Mouse (Mus musculus): Measurements from ENCODE around the gene Ano1. TPM values are rescaled to one million over a fixed set of nuclear protein-coding genes. Genes with fewer than 3 reads are reported as not detected.

Gene Ano1
- total RNA-seq, 2 experiments from 2014 or later: 3.1 to 3.5 TPM

DNA sequence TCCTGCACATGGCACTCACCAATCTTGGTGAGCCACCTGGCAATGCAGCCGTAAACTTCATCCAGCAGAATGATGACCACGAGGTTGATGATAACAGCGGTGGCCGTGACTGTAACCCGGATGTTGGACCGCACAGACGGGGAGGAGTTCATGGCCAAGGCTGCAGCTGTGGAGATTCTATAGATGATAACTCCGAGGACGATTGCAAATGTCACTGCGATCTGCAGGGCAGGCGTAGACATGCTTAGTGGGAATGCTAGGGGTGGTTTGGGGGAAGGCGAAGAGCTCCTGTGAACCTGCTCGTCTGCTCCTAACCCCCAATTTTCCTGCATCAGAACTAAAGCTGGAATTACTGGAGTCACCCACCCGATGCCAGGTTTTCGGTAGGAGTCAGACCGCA, 140.2 kb downstream of the Ano1 start:
- intact Hi-C loops (cut with DNase I): no loop called here

DNA sequence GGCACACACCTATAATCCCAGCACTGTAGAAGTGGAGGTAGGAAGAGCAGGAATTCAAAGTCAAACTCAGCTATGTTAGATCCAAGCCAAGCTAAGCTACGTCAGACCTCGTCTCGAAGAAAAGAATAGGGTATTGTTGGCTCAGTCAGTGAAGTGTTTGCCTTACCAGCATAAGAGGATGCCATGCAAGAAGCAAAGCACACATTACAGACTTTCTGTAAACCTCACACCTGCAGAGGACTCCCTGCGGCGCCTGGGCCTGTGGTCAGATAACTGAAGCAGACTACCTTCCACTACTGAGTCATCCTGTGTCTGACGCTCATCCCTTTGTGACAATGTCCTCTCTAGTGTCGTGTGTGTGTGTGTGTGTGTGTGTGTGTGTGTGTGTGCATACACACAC, 142.2 kb downstream of the Ano1 start:
- DNase-seq (ENCODE audit: low spot score in 2 of 2): no peak
- intact Hi-C loops (cut with DNase I): no loop called here

More for the DNA sequence above, 140.2 kb downstream of the Ano1 start:
- no peak for DNase-seq (ENCODE audit: low spot score in 2 of 2)

DNA sequence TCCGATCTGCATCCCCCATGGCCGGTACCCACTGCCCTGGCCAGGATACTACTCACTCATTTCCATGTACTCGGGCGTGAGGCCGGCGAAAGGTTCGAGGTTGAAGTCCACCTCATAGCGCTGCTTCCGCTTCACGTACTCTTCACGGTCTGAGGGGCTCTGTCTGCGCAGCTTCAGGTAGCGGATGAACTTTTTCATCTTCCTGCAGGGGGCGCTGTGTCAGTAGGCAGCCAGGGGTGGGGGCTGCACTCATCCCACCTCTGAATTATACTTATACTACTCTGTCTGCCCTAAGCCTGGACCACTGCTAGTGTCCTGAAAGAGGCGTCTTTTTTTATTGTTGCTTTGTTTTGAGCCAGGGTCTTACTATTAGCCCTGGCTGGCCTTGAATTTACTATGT, 143.9 kb downstream of the Ano1 start:
- intact Hi-C loops (cut with DNase I): no loop called here

DNA sequence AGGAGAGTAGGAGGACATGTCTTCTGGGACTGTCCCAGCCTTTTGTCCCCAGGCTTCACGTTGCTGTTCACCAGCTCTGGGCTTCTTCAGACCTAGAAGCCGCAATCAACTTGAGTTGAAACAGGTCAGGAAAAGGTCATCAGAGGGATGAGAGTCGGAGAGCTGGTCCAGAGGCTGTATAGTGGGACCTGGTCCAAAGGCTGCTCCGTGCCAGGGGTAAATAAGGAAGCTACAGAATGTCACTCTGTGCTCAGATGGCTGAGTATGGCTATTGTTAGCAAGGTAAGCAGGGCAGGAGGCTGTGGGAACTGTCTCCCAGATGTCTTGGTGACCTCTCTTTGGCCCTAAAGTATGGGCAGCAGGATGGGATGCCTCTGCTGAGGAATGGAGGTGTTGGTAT, 147.0 kb downstream of the Ano1 start:
- intact Hi-C loops (cut with DNase I): no loop called here
- no peak for DNase-seq (ENCODE audit: low spot score in 2 of 2)

More for the DNA sequence above, 143.9 kb downstream of the Ano1 start:
- DNase-seq (ENCODE audit: low spot score in 2 of 2): no peak

DNA sequence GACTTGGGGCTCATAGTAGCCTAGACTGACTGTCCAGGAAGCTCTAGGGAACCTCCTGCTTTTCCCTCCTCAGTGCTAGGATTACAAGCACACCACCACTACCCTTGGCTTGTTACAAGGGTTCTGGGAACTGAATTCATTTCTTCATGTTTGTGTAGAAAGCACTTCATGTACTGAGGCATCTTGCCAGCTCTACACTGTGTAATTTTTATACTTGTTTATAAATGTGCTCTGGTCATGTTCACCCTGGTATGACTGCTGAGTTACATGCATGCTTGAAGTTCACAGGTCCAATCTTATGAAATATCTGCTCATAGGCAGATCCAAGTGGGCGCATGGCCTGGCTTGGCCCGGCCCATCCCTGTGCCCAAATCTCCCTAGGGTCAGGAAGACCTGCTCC, 147.5 kb downstream of the Ano1 start:
- intact Hi-C loops (cut with DNase I): no loop called here

DNA sequence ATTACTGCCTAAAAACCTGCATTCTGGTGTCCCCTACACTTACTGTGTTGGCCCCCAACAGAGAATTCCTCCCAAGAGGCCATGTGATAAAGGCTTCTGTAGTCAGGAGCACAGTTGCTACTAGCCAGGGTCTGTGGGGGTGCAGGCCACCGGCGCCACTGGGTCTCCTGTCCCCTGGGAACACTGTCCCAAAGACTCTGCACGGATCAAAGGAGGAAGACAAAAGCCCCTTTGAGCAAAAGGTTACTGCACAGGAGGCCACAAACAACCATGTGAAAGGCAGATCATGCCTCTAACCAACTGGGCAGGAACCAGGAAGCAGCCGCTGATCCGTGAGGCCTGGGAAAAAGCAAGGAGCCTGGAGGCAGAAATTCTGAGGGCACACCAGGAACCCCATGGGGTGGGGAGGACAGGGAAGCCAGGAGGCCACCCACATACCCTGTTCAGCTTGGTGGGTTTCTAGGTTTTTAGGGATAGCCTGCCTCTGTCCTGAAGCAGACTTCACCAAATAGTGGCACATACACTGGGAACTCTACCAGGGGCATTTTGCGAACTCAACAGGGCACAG, 151.4 kb downstream of the Ano1 start:
- DNase-seq (ENCODE audit: low spot score in 2 of 2): no peak

More for the DNA sequence above, 147.5 kb downstream of the Ano1 start:
- no peak for DNase-seq (ENCODE audit: low spot score in 2 of 2)

DNA sequence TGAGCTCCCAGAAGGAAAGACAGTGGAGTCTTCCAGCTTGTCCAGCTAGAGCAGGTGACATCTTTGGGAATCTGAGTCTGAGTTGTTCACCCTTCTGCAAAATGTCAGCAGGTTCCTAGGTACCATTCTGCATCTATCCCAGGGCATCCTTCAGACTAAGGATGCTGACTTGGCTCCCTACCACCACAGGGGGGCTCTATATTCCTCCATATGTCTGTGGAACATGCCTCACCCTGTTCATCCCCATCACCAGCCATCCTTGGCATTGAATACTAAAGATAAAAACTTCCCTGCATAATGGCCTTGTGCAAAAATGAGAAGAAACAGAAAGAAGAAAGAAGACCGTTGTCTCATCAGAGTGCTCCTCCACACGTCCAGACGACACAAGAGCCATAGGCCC, 162.3 kb downstream of the Ano1 start:
- intact Hi-C loops (cut with DNase I): loop anchor here (5.0 kb wide), 1 partner anchor 308 kb away; the partner anchor contains the start of gene Fgf15
- peak in 1 of 2 experiments; percentile 30 for DNase-seq (ENCODE audit: low spot score in 2 of 2)

More for the DNA sequence above, 151.4 kb downstream of the Ano1 start:
- intact Hi-C loops (cut with DNase I): no loop called here

DNA sequence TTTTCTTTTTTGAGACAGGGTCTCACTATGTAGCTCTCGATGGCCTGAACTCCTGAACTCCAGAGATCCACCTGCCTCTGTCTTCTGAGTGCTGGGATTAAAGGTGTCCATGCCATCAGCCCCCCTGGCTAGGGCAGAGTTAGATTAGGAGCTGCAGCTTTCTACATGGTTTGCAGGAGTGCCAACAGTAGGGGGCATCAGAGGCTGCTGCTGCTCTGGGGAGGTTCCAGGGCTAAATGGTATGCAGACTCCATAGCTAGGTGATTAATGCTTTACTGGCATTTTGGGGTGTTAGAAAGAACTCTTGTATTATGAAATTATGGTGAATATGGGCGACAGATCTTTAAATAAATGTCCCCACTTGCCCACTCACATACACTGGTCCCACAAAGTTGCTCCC, 164.5 kb downstream of the Ano1 start:
- intact Hi-C loops (cut with DNase I): loop anchor here (5.0 kb wide), 1 partner anchor 310 kb away; the partner anchor contains the start of gene Fgf15
- DNase-seq (ENCODE audit: low spot score in 2 of 2): peak; percentile 64 to 71

DNA sequence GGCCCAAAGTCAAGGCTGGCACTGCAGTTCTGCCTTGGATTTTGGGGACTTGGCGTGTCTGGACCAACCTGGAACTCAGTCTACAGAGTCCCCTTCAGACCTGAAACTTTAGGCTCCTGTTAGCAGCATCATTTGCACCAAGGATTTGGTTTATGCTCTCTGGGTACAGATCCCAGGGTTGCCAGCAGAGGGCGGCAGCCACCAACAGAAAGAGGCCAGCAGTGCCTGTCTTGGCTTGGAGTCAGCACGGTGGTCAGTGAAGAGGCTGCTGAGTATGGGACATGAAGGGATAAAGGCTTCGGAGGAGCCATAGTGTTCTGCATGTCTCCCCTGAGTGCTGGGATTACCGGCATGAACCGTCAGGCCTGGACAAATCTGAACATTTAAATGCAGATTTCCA, 166.1 kb downstream of the Ano1 start:
- peak; percentile 69 to 78 for DNase-seq (ENCODE audit: low spot score in 2 of 2)
- intact Hi-C loops (cut with DNase I): loop anchor here (1.0 to 5.0 kb wide), 2 partner anchors 191 to 312 kb away; partner anchors contain the start of gene Fgf15

DNA sequence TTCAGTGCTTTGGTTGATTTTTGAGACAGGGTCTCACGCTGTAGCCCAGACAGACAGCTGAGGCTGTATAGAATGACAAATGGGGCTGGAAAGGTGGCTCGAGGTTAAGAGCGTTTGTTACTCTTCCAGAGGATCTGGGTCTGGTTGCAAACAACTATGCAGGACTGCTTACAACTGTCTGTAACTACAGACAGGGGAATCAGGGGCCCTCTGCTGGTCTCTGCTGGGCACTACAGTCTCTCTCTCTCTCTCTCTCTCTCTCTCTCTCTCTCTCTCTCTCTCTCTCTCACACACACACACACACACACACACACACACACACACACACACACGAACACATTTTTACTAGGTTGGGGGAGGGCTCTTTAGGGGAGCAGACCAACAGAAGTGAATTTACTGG, 168.2 kb downstream of the Ano1 start:
- DNase-seq (ENCODE audit: low spot score in 2 of 2): peak; percentile 47
- intact Hi-C loops (cut with DNase I): no loop called here

DNA sequence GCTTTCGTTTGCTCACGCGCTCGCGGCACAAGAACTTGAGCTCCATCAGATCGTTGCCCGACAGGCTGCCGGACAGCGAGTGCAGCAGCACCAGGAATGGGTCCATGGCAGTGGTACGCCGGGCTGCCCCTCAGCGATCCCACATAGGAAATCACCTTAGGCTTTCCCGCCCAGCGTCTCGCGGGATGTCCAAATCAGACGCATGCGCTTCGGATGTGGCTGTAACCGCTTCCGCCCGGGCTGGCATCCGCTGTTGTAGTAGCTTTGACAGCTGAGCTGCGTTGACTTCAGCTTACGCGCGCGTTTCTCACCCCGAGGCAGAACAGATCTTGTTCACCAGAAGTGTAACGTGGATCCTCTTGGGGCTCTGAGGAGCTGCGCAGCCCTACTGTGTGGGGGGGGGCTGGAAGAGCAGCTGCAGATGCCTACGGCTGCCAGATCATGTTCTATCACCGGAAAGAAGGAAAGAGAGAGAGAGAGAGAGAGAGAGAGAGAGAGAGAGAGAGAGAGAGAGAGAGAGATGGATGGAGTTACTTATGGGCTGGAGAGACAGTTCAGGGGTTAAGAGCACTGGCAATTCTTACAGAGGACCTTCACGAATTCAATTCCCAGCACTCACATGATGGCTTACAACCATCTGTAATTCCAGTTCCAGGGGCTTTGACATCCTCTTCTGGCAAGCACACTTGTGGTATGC, 169.3 kb downstream of the Ano1 start, which contains the start of gene Fadd:
Fadd (minus strand) TSS at position 180 of the 697 bp plus-strand sequence.
- intact Hi-C loops (cut with DNase I): no loop called here
- DNase-seq (ENCODE audit: low spot score in 2 of 2): peak; percentile 94 to 97

DNA sequence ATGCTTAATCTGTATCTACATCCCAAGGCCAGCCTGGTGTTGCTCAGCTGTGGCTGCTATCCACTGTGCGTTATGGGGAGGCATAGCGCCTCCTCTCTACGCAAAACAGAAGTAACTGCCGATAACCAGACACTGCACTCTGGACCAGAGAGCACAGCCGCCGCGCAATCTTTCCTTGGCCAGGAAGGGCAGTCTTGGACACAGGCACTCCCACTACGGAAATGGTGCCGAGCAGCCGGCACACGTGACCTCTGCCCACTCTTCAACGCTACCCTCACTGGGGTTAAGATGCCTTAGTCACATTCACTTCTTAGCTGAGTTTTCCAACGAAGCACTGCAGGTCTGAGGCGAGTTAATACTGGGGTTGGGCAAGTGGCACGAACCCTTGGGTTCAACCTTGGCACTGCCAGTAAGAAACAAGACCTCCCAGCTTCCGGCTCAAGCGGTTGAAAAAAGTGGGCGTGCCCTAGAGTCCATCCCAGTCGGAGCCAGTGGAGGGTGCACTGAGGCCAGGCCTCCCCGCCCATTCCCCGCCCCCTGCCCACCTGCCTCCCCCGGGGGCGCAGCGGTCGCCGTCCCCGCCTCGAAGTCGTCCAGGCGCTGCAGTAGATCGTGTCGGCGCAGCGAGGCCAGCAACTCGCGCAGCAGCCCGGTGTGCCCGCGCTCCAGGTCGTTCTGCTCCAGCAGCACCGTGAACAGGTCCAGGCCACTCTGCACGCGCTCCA, 170.1 kb downstream of the Ano1 start:
- peak; percentile 55 to 78 for DNase-seq (ENCODE audit: low spot score in 2 of 2)
- intact Hi-C loops (cut with DNase I): no loop called here

DNA sequence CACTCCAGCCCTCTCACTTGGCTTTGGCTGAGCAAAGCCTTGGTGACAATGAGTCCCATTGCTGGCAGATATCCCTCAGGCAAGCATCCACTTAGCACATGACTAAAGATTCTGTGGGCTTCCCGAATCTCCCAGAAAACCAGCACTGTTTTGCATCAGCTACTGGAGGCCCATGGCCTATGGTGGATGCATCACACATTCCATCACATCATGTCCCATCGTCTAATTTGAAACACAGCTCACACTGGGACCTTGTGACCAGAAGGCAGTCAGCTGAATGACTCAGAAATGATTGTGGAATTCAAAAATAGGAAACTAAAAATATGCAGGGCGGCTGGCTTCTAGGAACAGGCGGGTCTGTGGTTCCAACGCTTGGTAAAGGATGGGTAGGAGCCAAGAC, 173.9 kb downstream of the Ano1 start:
- intact Hi-C loops (cut with DNase I): no loop called here
- DNase-seq (ENCODE audit: low spot score in 2 of 2): peak; percentile 27 to 61

DNA sequence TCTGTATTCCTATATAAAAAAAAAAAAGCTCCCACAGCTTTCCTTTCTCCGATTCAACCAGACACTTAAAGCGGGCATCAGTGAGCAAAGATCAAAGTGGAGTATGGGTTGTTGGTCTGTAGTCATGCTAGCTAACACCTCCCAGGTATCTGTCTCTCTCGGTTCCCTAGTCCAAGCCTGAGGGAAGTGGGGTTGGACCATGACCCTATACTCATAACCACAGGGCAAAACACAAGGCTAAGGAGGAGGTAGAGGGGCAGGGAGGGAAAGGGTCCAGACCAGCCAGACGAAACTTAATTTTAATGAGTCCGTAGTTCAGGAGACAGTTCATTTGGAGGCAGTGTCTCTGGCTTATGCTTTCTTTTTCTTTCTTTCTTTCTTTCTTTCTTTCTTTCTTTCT, 179.5 kb downstream of the Ano1 start:
- no peak for DNase-seq (ENCODE audit: low spot score in 2 of 2)
- intact Hi-C loops (cut with DNase I): no loop called here

DNA sequence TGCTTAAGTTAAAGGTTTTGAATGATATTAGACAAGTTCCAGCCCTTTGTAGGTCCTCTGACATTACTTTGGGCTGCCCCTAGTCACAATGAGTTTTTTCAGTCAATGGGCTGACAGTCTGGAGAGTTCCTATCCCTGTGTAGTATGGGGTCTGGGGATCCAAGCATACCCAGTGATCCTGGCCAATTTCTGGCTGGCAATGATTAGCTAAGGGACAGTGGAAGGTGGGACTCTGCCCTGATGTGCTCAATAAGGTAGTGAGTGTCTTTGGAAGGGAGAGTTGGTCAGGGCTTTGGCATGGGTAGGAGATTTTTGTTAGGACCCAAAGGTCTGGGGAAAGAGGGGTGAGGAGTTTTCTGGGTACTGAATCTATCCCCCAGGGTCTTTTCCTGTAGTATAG, 180.2 kb downstream of the Ano1 start:
- DNase-seq (ENCODE audit: low spot score in 2 of 2): no peak
- intact Hi-C loops (cut with DNase I): no loop called here

DNA sequence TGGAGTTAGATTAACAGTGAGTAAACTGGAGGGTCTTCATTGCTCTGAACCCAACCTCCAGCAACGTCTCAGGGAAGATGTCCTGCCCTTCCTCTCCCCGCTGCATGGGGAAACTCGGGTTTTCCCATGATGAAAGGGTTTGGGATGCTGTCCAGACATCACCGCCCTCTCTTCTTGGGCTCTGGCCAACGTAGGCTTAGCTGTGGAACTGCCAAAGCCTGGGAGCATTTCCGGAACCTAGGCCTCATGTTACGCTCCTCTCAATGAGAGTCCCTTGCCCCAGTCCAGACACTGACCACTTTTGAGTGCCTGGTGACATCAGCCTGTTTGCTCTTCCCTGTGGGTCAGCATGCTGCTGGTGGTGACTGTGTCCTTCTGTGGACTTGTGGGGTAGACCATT, 182.3 kb downstream of the Ano1 start:
- intact Hi-C loops (cut with DNase I): no loop called here
- DNase-seq (ENCODE audit: low spot score in 2 of 2): peak in 1 of 2 experiments; percentile 33

DNA sequence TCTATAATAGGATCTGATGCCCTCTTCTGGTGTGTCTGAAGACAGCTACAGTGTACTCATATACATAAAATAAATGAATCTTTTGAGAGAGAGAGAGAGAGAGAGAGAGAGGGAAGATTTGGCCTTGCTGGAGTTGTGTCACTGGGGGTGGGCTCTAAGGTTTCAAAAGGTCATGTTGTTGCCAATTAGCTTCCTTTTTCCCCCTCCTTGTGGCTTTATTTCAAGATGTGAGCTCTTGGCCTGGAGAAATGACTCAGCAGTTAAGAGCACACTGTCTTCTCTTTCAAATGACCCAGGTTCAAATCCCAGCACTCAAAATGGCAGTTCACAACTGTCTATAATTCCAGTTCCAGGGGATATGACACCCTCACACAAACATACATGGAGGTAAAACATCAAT, 183.7 kb downstream of the Ano1 start:
- intact Hi-C loops (cut with DNase I): no loop called here
- DNase-seq (ENCODE audit: low spot score in 2 of 2): no peak

DNA sequence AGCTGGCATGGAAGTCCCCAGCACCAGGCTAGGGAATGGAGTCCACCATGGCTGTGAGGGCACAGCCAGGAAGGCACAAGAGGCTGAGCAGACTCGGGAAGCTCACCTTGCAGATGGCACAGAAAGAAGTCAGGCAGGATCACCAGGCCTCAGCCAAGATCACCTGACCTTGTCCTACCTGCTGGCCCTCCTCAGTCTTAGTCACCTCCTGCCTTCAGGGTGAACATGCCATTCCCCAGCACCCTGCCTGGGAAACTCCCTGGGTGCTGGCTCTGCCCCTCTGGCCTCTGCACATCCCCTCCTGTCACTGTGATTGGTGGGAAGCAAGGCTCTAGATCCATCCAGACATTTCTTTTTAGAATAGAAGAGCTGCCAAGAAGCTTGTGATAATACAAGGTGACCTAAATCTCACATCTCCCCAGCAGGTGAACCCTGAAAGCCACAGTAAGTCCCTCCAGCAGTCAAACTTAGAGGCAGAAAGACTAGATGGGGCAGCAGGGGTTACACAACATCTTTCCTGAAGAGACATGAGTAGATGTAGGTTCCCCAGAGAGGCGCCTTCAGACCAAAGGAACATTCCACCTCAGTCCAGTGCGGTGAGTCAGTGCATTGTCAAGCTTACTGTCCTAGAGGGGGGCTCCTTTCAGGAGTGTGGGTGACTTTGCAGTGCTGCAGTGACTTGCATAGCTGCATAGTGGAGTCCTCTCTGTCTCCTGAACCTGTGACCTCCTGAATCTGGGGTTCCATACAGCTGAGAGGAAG, 184.7 kb downstream of the Ano1 start:
- no peak for DNase-seq (ENCODE audit: low spot score in 2 of 2)
- intact Hi-C loops (cut with DNase I): no loop called here

DNA sequence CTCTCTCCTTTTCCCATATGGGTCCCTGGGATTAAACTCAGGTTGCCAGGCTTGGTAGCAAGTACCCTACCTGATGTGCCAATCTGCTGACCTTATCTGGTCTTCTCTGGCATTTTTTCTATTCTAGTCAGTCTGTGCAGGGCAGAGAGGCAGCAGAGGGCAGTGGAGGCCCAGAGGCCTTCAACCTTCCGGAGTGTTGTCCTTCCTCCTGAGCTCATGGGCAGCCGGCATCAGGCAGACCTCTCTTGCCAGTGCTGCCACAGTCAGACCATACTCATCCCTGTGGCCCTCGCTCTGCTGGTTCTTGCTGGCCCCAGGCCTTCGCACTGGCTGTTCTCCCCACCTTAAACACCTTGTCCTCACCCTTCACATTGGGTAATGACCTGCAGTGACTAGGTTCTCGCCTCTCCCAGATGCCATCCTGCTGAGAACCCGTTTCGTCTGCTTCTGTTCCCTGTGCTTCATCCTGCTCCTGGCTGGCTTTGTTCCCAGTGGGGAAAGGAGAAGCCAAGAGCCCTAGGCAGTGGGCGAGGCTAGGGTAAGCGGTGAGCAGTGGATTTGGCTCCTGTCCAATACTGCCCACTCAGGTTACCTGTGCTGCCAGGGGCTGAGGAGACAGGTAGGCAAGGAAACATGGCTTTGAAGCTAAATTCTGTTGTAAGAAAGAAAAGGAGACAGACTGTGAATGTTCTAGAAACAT, 188.2 kb downstream of the Ano1 start:
- no peak for DNase-seq (ENCODE audit: low spot score in 2 of 2)
- intact Hi-C loops (cut with DNase I): no loop called here
